Mouse (Mus musculus): ENCODE measurements around the gene Pttg1ip. TPM values are rescaled to one million over a fixed set of nuclear protein-coding genes. Genes with fewer than 3 reads are reported as not detected.

The Pttg1ip gene
- 100 to 1,000 TPM; 207 to 236 (median 225) TPM for total RNA-seq (2022)

- peak; percentile 95 for DNase-seq
Observed at GRCm38 (mm10) chr10:77581408-77582284, at the start of gene Pttg1ip. Pttg1ip (plus strand) TSS chr10:77581720.

GRCm38 (mm10) chr10:77532020-77532413 lies 49.5 kb upstream of the Pttg1ip start:
- DNase-seq = no peak

- DNase-seq = no peak
Observed at GRCm38 (mm10) chr10:77536727-77537126, 44.8 kb upstream of the Pttg1ip start.

- no peak for DNase-seq
Observed at GRCm38 (mm10) chr10:77537215-77538209, 44.0 kb upstream of the Pttg1ip start.

- DNase-seq = no peak
Observed at GRCm38 (mm10) chr10:77539320-77539945, 42.1 kb upstream of the Pttg1ip start.

- DNase-seq = no peak
Observed at GRCm38 (mm10) chr10:77540576-77541102, 40.9 kb upstream of the Pttg1ip start.

GRCm38 (mm10) chr10:77541864-77542666 lies 39.5 kb upstream of the Pttg1ip start:
- DNase-seq = no peak

- DNase-seq = no peak
Observed at GRCm38 (mm10) chr10:77543226-77543625, 38.3 kb upstream of the Pttg1ip start.

GRCm38 (mm10) chr10:77544916-77545315 lies 36.6 kb upstream of the Pttg1ip start:
- DNase-seq = peak; percentile 53

- DNase-seq = no peak
Observed at GRCm38 (mm10) chr10:77548576-77548975, 32.9 kb upstream of the Pttg1ip start.

- DNase-seq = no peak
Observed at GRCm38 (mm10) chr10:77550874-77551273, 30.6 kb upstream of the Pttg1ip start.

- DNase-seq = no peak
Observed at GRCm38 (mm10) chr10:77552162-77552561, 29.4 kb upstream of the Pttg1ip start.

- no peak for DNase-seq
Observed at GRCm38 (mm10) chr10:77553285-77553684, 28.2 kb upstream of the Pttg1ip start.

- no peak for DNase-seq
Observed at GRCm38 (mm10) chr10:77554918-77555317, 26.6 kb upstream of the Pttg1ip start.

- DNase-seq = no peak
Observed at GRCm38 (mm10) chr10:77556631-77557030, 24.9 kb upstream of the Pttg1ip start.

- no peak for DNase-seq
Observed at GRCm38 (mm10) chr10:77557641-77558040, 23.9 kb upstream of the Pttg1ip start.

- DNase-seq = no peak
Observed at GRCm38 (mm10) chr10:77560090-77560489, 21.4 kb upstream of the Pttg1ip start.

- no peak for DNase-seq
Observed at GRCm38 (mm10) chr10:77560830-77561229, 20.7 kb upstream of the Pttg1ip start.

GRCm38 (mm10) chr10:77561508-77561907 lies 20.0 kb upstream of the Pttg1ip start:
- DNase-seq = no peak

- DNase-seq = no peak
Observed at GRCm38 (mm10) chr10:77565005-77565404, 16.5 kb upstream of the Pttg1ip start.

- DNase-seq = peak; percentile 69
Observed at GRCm38 (mm10) chr10:77566651-77567050, 14.9 kb upstream of the Pttg1ip start.
